Mouse (Mus musculus) MEL (cell line): Measurements from ENCODE around the gene Cwc25.

Experiments used
- CTCF ChIP-seq, 3 experiments: IDR thresholded peaks in 2 of 3; conservative IDR thresholded peaks in 1 of 3; 2 replicates each; pipeline ENCODE4 v1.5.1; 2011 to 2012; ENCODE audit warnings: low read length in 3 of 3, low read depth in 2 of 3, mild to moderate bottlenecking in 2 of 3, improper control_type of control experiment in 1 of 3, inconsistent platforms in 1 of 3, mixed read lengths in 1 of 3, moderate library complexity in 1 of 3; ENCODE audit not compliant: control insufficient read depth in 1 of 3, insufficient read depth in 1 of 3, poor library complexity in 1 of 3, severe bottlenecking in 1 of 3
- MAFK ChIP-seq: IDR thresholded peaks from 2 replicates; pipeline ENCODE4 v1.6.1; 2011; ENCODE audit warnings: low read depth, mild to moderate bottlenecking, low read length, improper control_type of control experiment, borderline replicate concordance
- MAX ChIP-seq: IDR thresholded peaks from 2 replicates; pipeline ENCODE4 v1.6.1; 2011; ENCODE audit warnings: low read length, improper control_type of control experiment
- POLR2A ChIP-seq, 2 experiments: IDR thresholded peaks; 2 replicates each; pipeline ENCODE4 v1.6.1; 2011 to 2012; ENCODE audit warnings: low read length in 2 of 2, mild to moderate bottlenecking in 2 of 2, control low read depth in 1 of 2, improper control_type of control experiment in 1 of 2, low read depth in 1 of 2, moderate library complexity in 1 of 2; ENCODE audit not compliant: control insufficient read depth in 1 of 2, insufficient read depth in 1 of 2, poor library complexity in 1 of 2
- USF1 ChIP-seq: IDR thresholded peaks from 2 replicates; pipeline ENCODE4 v1.6.1; 2014; ENCODE audit warnings: low read depth, mild to moderate bottlenecking, inconsistent platforms, low read length, improper control_type of control experiment, moderate library complexity
- ZC3H11A ChIP-seq: IDR thresholded peaks from 2 replicates; pipeline ENCODE4 v1.6.1; 2012; ENCODE audit warnings: low read depth, mild to moderate bottlenecking, inconsistent platforms, low read length, improper control_type of control experiment
- ZNF384 ChIP-seq: IDR thresholded peaks from 2 replicates; pipeline ENCODE4 v1.6.1; 2012; ENCODE audit warnings: low read depth, mild to moderate bottlenecking, inconsistent platforms, low read length, improper control_type of control experiment

- TF ChIP-seq MAFK (no peak), POLR2A (IDR thresholded peaks at IDR 0.05; ENCODE audit: control insufficient read depth in 1 of 2, insufficient read depth in 1 of 2, low read depth in 1 of 2, low read length in 2 of 2, poor library complexity in 1 of 2) (no peak), CTCF (IDR thresholded peaks at IDR 0.05 in 2 of 3, conservative IDR thresholded peaks at IDR 0.05 in 1 of 3; ENCODE audit: control insufficient read depth in 1 of 3, insufficient read depth in 1 of 3, low read depth in 2 of 3, low read length in 3 of 3, poor library complexity in 1 of 3, severe bottlenecking in 1 of 3) (no peak), MAX (no peak), ZC3H11A (no peak), USF1 (no peak), ZNF384 (no peak)
Measured at GRCm38 (mm10) chr11:97737600-97737999, 28.8 kb downstream of the Cwc25 start.
